Mouse (Mus musculus) lung, embryonic 16.5 days (tissue): ENCODE measurements at regions not wholly inside any gene's neighbourhood (a gene's known extent, or its start where the extent isn't known, plus 50 kb on each side); places are given as distances from the start of the nearest gene placed in this dataset.
"Not testable (repeated sequence)": the region's sequence is repeated elsewhere in the genome, so short reads cannot be mapped to it uniquely, and the experiment has no call there.

Source experiments
- ATAC-seq: fragments of 200-750 bp; cut with Nextera tagmentation; 2 replicates; pipeline ENCODE4 v1.8.0; 2017; ENCODE audit warnings: low read depth, mild to moderate bottlenecking, moderate library complexity
- H3K27ac ChIP-seq: fragments of 300-500 bp; sonication (generic); 2 replicates; pipeline ENCODE4 v1.5.1; 2014; ENCODE audit warnings: mild to moderate bottlenecking, control low read depth, low read length
- H3K27me3 ChIP-seq: fragments of 300-500 bp; sonication (generic); 2 replicates; pipeline ENCODE4 v1.6.1; 2014; ENCODE audit warnings: low read depth, low read length, mixed read lengths; ENCODE audit not compliant: control insufficient read depth, insufficient read depth
- H3K36me3 ChIP-seq: fragments of 300-500 bp; sonication (generic); 2 replicates; pipeline ENCODE4 v1.6.1; 2014; ENCODE audit warnings: low read length; ENCODE audit not compliant: control insufficient read depth, insufficient read depth
- H3K4me1 ChIP-seq: fragments of 300-500 bp; sonication (generic); replicated peaks from 2 replicates; pipeline ENCODE4 v1.6.1; 2014; ENCODE audit warnings: low read length, mixed read lengths; ENCODE audit not compliant: control insufficient read depth, insufficient read depth
- H3K4me2 ChIP-seq: fragments of 300-500 bp; sonication (generic); 2 replicates; pipeline ENCODE4 v1.6.1; 2014; ENCODE audit warnings: low read depth, low read length, control low read depth
- H3K4me3 ChIP-seq: fragments of 300-500 bp; sonication (generic); 2 replicates; pipeline ENCODE4 v1.5.1; 2014; ENCODE audit warnings: mild to moderate bottlenecking, low read length, control low read depth
- H3K9ac ChIP-seq: fragments of 300-500 bp; sonication (generic); 2 replicates; pipeline ENCODE4 v1.6.1; 2014; ENCODE audit warnings: low read length, control low read depth
- H3K9me3 ChIP-seq: fragments of 300-500 bp; sonication (generic); 2 replicates; pipeline ENCODE4 v1.6.1; 2016; ENCODE audit warnings: low read length; ENCODE audit not compliant: control insufficient read depth
- WGBS: fragments of 180-500 bp; shearing (Covaris S2); extraction: QIAGEN DNeasy Blood & Tissue Kit; methylation state at CpG from one replicate; pipeline ENCODE4 v1.1.7; 2014; 5-methylcytosine and 5-hydroxymethylcytosine counted together

DNA sequence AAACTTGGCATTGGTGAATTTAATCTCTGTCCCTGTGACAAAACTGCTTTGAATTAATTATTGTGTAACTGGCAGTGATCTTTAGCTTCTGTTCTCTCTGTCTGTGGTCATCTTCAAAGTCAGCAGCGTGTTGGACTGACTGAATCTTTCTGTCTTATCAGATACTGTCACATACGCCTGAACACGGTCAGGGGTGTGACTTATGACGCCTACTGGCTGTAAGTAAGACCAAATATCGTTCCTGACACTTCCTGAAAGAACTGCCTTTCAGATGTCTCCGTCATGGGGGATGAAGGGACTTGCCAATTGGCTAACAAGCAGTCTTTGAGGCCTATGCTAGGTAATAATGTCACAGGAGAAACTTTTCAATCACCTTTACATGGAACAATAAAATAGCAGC, 402.2 kb downstream of the Gabrg2 start:
- H3K9ac ChIP-seq = no peak overlapping the region
- no peak for ATAC-seq
- no peak overlapping the region for H3K4me2 ChIP-seq
- no peaks in the 10 kb centered on the region for H3K4me1 ChIP-seq
- H3K4me3 ChIP-seq = no peak overlapping the region
- H3K9me3 ChIP-seq = no peaks in the 10 kb centered on the region
- no peaks in the 10 kb centered on the region for H3K27me3 ChIP-seq
- H3K36me3 ChIP-seq = no peaks in the 10 kb centered on the region
- 36% methylated on average over 6 of the region's 6 CpGs for WGBS
- H3K27ac ChIP-seq = no peak overlapping the region

DNA sequence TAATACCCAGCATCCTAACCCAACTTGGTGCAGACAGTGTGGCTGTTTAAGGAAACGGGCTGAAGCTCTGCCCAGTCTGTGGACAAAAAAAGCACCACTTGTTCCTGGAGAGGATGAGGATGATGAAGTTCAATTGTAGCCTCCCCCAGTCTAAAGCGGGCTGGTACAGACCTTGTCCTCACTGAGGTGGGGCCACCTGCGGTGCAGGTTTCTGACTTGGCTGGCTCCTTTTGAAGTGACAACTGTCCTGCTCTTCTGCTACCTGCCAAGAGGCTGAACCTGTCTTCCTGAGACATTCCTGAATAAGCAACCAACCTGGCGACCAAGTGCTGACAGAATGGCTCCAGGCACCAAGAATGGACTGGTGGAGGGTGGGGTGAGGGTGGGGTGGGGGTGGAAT, 409.2 kb downstream of the Gabrg2 start:
- not testable (repeated sequence) for H3K27me3 ChIP-seq, H3K27ac ChIP-seq, ATAC-seq, H3K36me3 ChIP-seq, H3K9me3 ChIP-seq, H3K9ac ChIP-seq, H3K4me3 ChIP-seq, H3K4me1 ChIP-seq, H3K4me2 ChIP-seq
- 68% methylated on average over 4 of the region's 4 CpGs for WGBS
